ENCODE assay signal across 11 mouse cellular contexts in the genomic region with DNA sequence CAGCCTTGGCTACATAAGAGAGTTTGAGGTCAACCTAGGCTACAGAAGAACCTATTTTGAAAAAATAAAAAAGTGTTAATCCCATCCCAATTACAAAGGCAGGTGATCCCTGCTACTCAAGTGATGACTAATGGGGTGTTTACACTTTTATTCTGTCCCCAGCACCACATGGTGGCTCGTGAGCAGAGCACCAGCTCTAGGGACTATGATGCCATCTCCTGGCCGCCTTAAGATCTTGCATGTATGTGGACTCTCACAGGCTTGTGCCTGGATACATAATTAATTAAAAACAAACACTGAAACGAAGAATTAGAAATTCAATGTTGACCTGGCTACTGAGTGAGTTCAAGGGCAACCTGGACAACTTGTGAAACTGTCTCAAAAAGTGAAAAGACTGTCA. TPM values are rescaled to one million over a fixed set of nuclear protein-coding genes. Genes with fewer than 3 reads are reported as not detected.
DNase-seq lines count a peak whose midpoint lies in the region; ATAC-seq and TF ChIP-seq lines count a peak whose summit lies in the region.
"Had no signal": no experiment of that assay in that cellular context is flagged by ENCODE, and none has a peak within 500 bp of the region (broad histone marks: within the 10 kb centered on the region; RNA-seq: fewer than 3 reads in every experiment).

No protein-coding gene starts in this region.

- no peaks in the 10 kb centered on the region for H3K9me3 ChIP-seq in kidney, postnatal 0 days (replicated peaks; ENCODE audit: low read length)
- no peaks in the 10 kb centered on the region for H3K9me3 ChIP-seq in MEL (replicated peaks; ENCODE audit: insufficient read depth, low read length)
- H3K9me3 ChIP-seq in kidney, embryonic 16.5 days (ENCODE audit: low read length): no peaks in the 10 kb centered on the region
- H3K9me3 ChIP-seq: hindbrain, embryonic 12.5 days had no signal

- no peak for DNase-seq in kidney, postnatal 0 days (ENCODE audit: low spot score)
- no peak for DNase-seq in kidney, postnatal 25 days
- DNase-seq in B cell, adult 2 months: peak; percentile 15 to 26
- DNase-seq in MEL (ENCODE audit: low read depth, low spot score): peak; percentile 84
- peak; percentile 58 for DNase-seq in induced T-regulatory cell, adult 2 months (ENCODE audit: low read depth)
- no peak for DNase-seq in left cerebral cortex, adult 8-10 months (ENCODE audit: low spot score in 2 of 2)
- DNase-seq in gastrocnemius, adult 18-20 months (ENCODE audit: low spot score): no peak
- DNase-seq: cerebellum, adult 18-20 months; heart, adult 11 months had no signal

- no peak for TF ChIP-seq POLR2A in MEL (IDR thresholded peaks at IDR 0.05; ENCODE audit: control insufficient read depth in 1 of 2, insufficient read depth in 1 of 2, low read depth in 1 of 2, low read length in 2 of 2, poor library complexity in 1 of 2)

- no peak overlapping the region for H3K27ac ChIP-seq in kidney, postnatal 0 days
- H3K27ac ChIP-seq in MEL (ENCODE audit: control insufficient read depth, low read depth, low read length): no peak overlapping the region
- no peak overlapping the region for H3K27ac ChIP-seq in kidney, embryonic 16.5 days (ENCODE audit: low read length)
- H3K27ac ChIP-seq: hindbrain, embryonic 12.5 days had no signal

- no peak overlapping the region for H3K4me2 ChIP-seq in kidney, postnatal 0 days (ENCODE audit: low read length)
- H3K4me2 ChIP-seq in kidney, embryonic 16.5 days (replicated peaks; ENCODE audit: low read depth, low read length): no peak overlapping the region
- H3K4me2 ChIP-seq: hindbrain, embryonic 12.5 days had no signal

- H3K9ac ChIP-seq in kidney, postnatal 0 days (ENCODE audit: low read depth, low read length): no peak overlapping the region
- H3K9ac ChIP-seq in MEL (ENCODE audit: control insufficient read depth, low read depth, low read length, poor library complexity, severe bottlenecking): no peak overlapping the region
- no peak overlapping the region for H3K9ac ChIP-seq in kidney, embryonic 16.5 days (replicated peaks; ENCODE audit: low read length)
- H3K9ac ChIP-seq: hindbrain, embryonic 12.5 days had no signal

- peak; percentile 81 for TF ChIP-seq RAD21 in MEL (IDR thresholded peaks at IDR 0.05; ENCODE audit: low read depth, low read length)

- no peak for TF ChIP-seq EP300 in MEL (IDR thresholded peaks at IDR 0.05; ENCODE audit: low read depth in 1 of 2, low read length in 2 of 2)

- peak; percentile 42 for TF ChIP-seq CTCF in kidney, postnatal 0 days (IDR thresholded peaks at IDR 0.05; ENCODE audit: low read depth)
- peak; percentile 38 to 87 (median 73) for TF ChIP-seq CTCF in MEL (IDR thresholded peaks at IDR 0.05 in 2 of 3, conservative IDR thresholded peaks at IDR 0.05 in 1 of 3; ENCODE audit: control insufficient read depth in 1 of 3, insufficient read depth in 1 of 3, low read depth in 2 of 3, low read length in 3 of 3, poor library complexity in 1 of 3, severe bottlenecking in 1 of 3)

- no peak overlapping the region for H3K4me3 ChIP-seq in kidney, postnatal 0 days (replicated peaks; ENCODE audit: low read depth, low read length)
- no peak overlapping the region for H3K4me3 ChIP-seq in MEL (ENCODE audit: control insufficient read depth in 1 of 2, insufficient read depth in 1 of 2, low read depth in 2 of 2, low read length in 2 of 2)
- no peak overlapping the region for H3K4me3 ChIP-seq in kidney, embryonic 16.5 days (ENCODE audit: low read length)
- H3K4me3 ChIP-seq: hindbrain, embryonic 12.5 days had no signal

- 26% methylated on average over 3 of the region's 3 CpGs for WGBS in kidney, postnatal 0 days
- 32% methylated on average over 3 of the region's 3 CpGs for WGBS in kidney, embryonic 16.5 days

- H3K36me3 ChIP-seq in kidney, postnatal 0 days (ENCODE audit: insufficient read depth, low read length): 0 out of 2 replicates have a peak, but pooled peaks cover 4% of the 10 kb centered on the region
- H3K36me3 ChIP-seq in MEL (ENCODE audit: control insufficient read depth in 1 of 2, insufficient read depth in 2 of 2, low read length in 2 of 2): no peaks in the 10 kb centered on the region
- H3K36me3 ChIP-seq in kidney, embryonic 16.5 days (ENCODE audit: insufficient read depth, low read length): 0 out of 2 replicates have a peak, but pooled peaks cover 5% of the 10 kb centered on the region

- no peaks in the 10 kb centered on the region for H3K27me3 ChIP-seq in kidney, postnatal 0 days (ENCODE audit: insufficient read depth, low read length)
- H3K27me3 ChIP-seq in MEL (ENCODE audit: control insufficient read depth in 1 of 2, insufficient read depth in 2 of 2, low read length in 2 of 2): no peaks in the 10 kb centered on the region
- H3K27me3 ChIP-seq in kidney, embryonic 16.5 days (ENCODE audit: insufficient read depth, low read length): no peaks in the 10 kb centered on the region
- H3K27me3 ChIP-seq: hindbrain, embryonic 12.5 days had no signal

- no peaks in the 10 kb centered on the region for H3K79me2 ChIP-seq in MEL (ENCODE audit: control insufficient read depth, insufficient read depth, low read length, poor library complexity)

- H3K4me1 ChIP-seq in kidney, postnatal 0 days (replicated peaks; ENCODE audit: insufficient read depth, low read length): no peaks in the 10 kb centered on the region
- no peaks in the 10 kb centered on the region for H3K4me1 ChIP-seq in MEL (ENCODE audit: control insufficient read depth in 1 of 2, insufficient read depth in 2 of 2, low read length in 2 of 2)
- H3K4me1 ChIP-seq in kidney, embryonic 16.5 days (ENCODE audit: insufficient read depth, low read length): no peaks in the 10 kb centered on the region

- no peak for ATAC-seq in kidney, postnatal 0 days (replicated peaks; ENCODE audit: low FRiP score, low read depth)
- ATAC-seq in kidney, embryonic 16.5 days (ENCODE audit: low FRiP score, low TSS enrichment): no peak

TF ChIP-seq in MEL, 35 proteins besides CTCF, POLR2A, EP300 and RAD21 (continues in another document):
- TF ChIP-seq E2F4 (IDR thresholded peaks at IDR 0.05; ENCODE audit: borderline replicate concordance, low read depth, low read length): no peak
- TF ChIP-seq TBP (IDR thresholded peaks at IDR 0.05; ENCODE audit: low read depth, low read length): 0 out of 2 replicates have a peak, but pooled peaks have one; percentile 12
- no peak for TF ChIP-seq USF2 (IDR thresholded peaks at IDR 0.05; ENCODE audit: borderline replicate concordance in 1 of 2, insufficient read depth in 1 of 2, low read depth in 1 of 2, low read length in 2 of 2)
- TF ChIP-seq ZKSCAN1 (IDR thresholded peaks at IDR 0.05; ENCODE audit: low read depth, low read length): no peak
- TF ChIP-seq ZMIZ1 (IDR thresholded peaks at IDR 0.05; ENCODE audit: low read depth, low read length): no peak
- TF ChIP-seq MAFK (IDR thresholded peaks at IDR 0.05; ENCODE audit: borderline replicate concordance, low read depth, low read length): no peak
- no peak for TF ChIP-seq USF1 (IDR thresholded peaks at IDR 0.05; ENCODE audit: low read depth, low read length)
- TF ChIP-seq ZC3H11A (IDR thresholded peaks at IDR 0.05; ENCODE audit: low read depth, low read length): peak; percentile 29; the same call in 1 of the 2 replicates
- no peak for TF ChIP-seq HCFC1 (IDR thresholded peaks at IDR 0.05; ENCODE audit: low read depth, low read length)
- TF ChIP-seq TAL1 (IDR thresholded peaks at IDR 0.05; ENCODE audit: low read length): no peak
- TF ChIP-seq NELFE (IDR thresholded peaks at IDR 0.05; ENCODE audit: low read depth, low read length): no peak
- TF ChIP-seq CHD2 (IDR thresholded peaks at IDR 0.05; ENCODE audit: low read length): no peak
- TF ChIP-seq SMC3 (IDR thresholded peaks at IDR 0.05; ENCODE audit: low read depth, low read length): peak; percentile 73
- TF ChIP-seq JUND (IDR thresholded peaks at IDR 0.05; ENCODE audit: low read depth, low read length): no peak
- TF ChIP-seq MYC (IDR thresholded peaks at IDR 0.05; ENCODE audit: low read depth, low read length): peak; percentile 87
- TF ChIP-seq MAX (IDR thresholded peaks at IDR 0.05; ENCODE audit: low read length): peak; percentile 81
- TF ChIP-seq RCOR1 (IDR thresholded peaks at IDR 0.05; ENCODE audit: low read depth, low read length): no peak
- TF ChIP-seq ZNF384 (IDR thresholded peaks at IDR 0.05; ENCODE audit: low read depth, low read length): no peak
- no peak for TF ChIP-seq CHD1 (IDR thresholded peaks at IDR 0.05; ENCODE audit: low read depth, low read length)
- no peak for TF ChIP-seq MAZ (IDR thresholded peaks at IDR 0.05; ENCODE audit: low read depth, low read length)
- TF ChIP-seq BHLHE40 (IDR thresholded peaks at IDR 0.05; ENCODE audit: borderline replicate concordance, low read depth, low read length): no peak
- no peak for TF ChIP-seq POLR2AphosphoS5 (IDR thresholded peaks at IDR 0.05; ENCODE audit: borderline replicate concordance, low read depth, low read length)
- TF ChIP-seq GATA1 (IDR thresholded peaks at IDR 0.05; ENCODE audit: low read depth, low read length): no peak
- no peak for TF ChIP-seq GABPA (IDR thresholded peaks at IDR 0.05; ENCODE audit: low read depth, low read length)
- peak; percentile 44; the same call in 1 of the 2 replicates for TF ChIP-seq MXI1 (IDR thresholded peaks at IDR 0.05; ENCODE audit: low read depth, low read length)
- TF ChIP-seq UBTF (IDR thresholded peaks at IDR 0.05; ENCODE audit: borderline replicate concordance, insufficient read depth, low read depth, low read length): no peak
- TF ChIP-seq SIN3A (IDR thresholded peaks at IDR 0.05; ENCODE audit: low read length): no peak; the same call in 1 of the 2 replicates

RNA-seq across cellular contexts. Expression of a gene that starts 12.3 kb away (rescaled TPM):
- 6.2 and 6.4 TPM in 2 replicates for polyA plus RNA-seq in kidney, postnatal 0 days (2015; fragmentation: Nextera tagmentation; extraction: Ambion mirVana)
- 2.5 and 3.4 TPM in 2 replicates for total RNA-seq in MEL (2012; rRNA removed)
- 1 to 10 TPM in 1 of 2 experiments, not detected in 1; 5.6 TPM for polyA plus RNA-seq in MEL (2012; ENCODE audit: insufficient read depth in 1 of 2, insufficient read length in 2 of 2, low read depth in 1 of 2, low replicate concordance in 2 of 2, missing spikeins in 1 of 2)
- total RNA-seq in left cerebral cortex, adult 8-10 months (2022): 100 to 1,000 TPM; 164 to 176 (median 165) TPM
- total RNA-seq in gastrocnemius, adult 18-20 months (2021): 10 to 100 TPM; 24.0 to 30.5 TPM
- polyA plus RNA-seq in kidney, embryonic 16.5 days (2015; fragmentation: Nextera tagmentation; extraction: Ambion mirVana): 12.3 and 13.6 TPM in 2 replicates

RNA-seq across cellular contexts. Expression of a gene that starts 49.5 kb away (rescaled TPM):
- polyA plus RNA-seq in kidney, postnatal 0 days (2015; fragmentation: Nextera tagmentation; extraction: Ambion mirVana): 9.6 and 10.5 TPM in 2 replicates
- 18.8 and 19.2 TPM in 2 replicates for total RNA-seq in MEL (2012; rRNA removed)
- polyA plus RNA-seq in MEL (2012; ENCODE audit: insufficient read depth in 1 of 2, insufficient read length in 2 of 2, low read depth in 1 of 2, low replicate concordance in 2 of 2, missing spikeins in 1 of 2): 10 to 100 TPM; 26.2 to 62.0 TPM
- 10 to 100 TPM; 32.7 to 36.9 (median 34.3) TPM for total RNA-seq in left cerebral cortex, adult 8-10 months (2022)
- 10 to 100 TPM; 15.2 to 17.1 TPM for total RNA-seq in gastrocnemius, adult 18-20 months (2021)
- polyA plus RNA-seq in kidney, embryonic 16.5 days (2015; fragmentation: Nextera tagmentation; extraction: Ambion mirVana): 15.0 and 20.7 TPM in 2 replicates

Comparison
In these comparisons a context has a peak if more than half of its experiments do, and no peak if none do; other contexts are left out.
1. DNase-seq: peak in B cell, adult 2 months (2 of 2), MEL (single experiment) and induced T-regulatory cell, adult 2 months (single experiment); none in kidney, postnatal 0 days (single experiment), kidney, postnatal 25 days (0 of 2), left cerebral cortex, adult 8-10 months (0 of 2) and gastrocnemius, adult 18-20 months (single experiment).
2. RNA of a gene that starts 12.3 kb away (total RNA-seq): 164 to 176 TPM in left cerebral cortex, adult 8-10 months; 24.0 to 30.5 TPM in gastrocnemius, adult 18-20 months and 2.5 to 3.4 TPM in MEL; every median in the first group is over 4 times any median in the second.